Mouse (Mus musculus): ENCODE measurements around the gene Etfrf1.

Gene Etfrf1

GRCm38 (mm10) chr6:145210816-145211338 is at the start of gene Etfrf1, which contains the start of gene Casc1:
Etfrf1 (plus strand) TSS chr6:145211134.
Casc1 (minus strand) TSS chr6:145211005.
- peak; percentile 99 for DNase-seq (ENCODE audit: low spot score)

GRCm38 (mm10) chr6:145171892-145172606 is 38.9 kb upstream of the Etfrf1 start:
- no peak for DNase-seq (ENCODE audit: low spot score)

- DNase-seq (ENCODE audit: low spot score), result peak; percentile 77
Measured at GRCm38 (mm10) chr6:145173781-145174191, 37.1 kb upstream of the Etfrf1 start.

DNA sequence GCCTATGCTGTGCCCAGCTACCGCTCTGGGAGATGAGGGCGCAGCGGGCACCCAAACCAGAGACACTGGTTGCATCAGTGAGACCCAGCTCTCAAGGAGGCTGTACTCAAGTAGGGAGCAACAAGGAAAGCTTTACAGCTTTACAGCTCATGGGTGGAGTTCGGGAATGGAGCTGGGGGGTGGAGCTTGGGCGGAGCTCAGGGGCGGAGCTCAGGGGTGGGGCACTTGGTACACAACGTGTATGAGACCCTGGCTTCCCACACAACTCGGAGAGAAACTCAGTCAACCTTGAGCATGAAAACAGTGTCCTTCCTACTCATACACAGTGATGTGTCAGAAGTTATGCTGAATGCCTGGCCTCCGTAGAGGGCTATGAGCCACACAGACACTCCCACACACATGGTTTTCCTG is 35.4 kb upstream of the Etfrf1 start:
- no peak for DNase-seq (ENCODE audit: low spot score)

DNA sequence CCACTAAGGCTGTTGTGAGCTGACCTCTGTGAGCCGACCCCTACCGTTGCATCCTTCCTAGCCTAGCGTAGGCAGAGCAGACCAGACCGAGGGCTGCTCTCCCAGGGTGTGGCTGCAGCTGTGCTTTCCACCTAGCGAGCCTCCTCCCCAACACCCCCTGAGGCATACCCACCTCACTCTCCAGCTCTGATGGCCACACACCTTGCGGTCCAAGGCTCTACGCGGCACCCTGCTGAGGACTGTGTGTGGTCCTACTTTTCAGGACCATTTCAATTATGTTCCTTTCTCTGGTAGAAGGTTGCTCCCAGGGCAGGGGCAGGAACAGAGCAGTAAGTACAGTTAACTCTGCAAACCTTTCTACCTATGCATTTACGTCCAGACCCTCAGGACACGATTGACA is 34.5 kb upstream of the Etfrf1 start:
- no peak for DNase-seq (ENCODE audit: low spot score)

DNA sequence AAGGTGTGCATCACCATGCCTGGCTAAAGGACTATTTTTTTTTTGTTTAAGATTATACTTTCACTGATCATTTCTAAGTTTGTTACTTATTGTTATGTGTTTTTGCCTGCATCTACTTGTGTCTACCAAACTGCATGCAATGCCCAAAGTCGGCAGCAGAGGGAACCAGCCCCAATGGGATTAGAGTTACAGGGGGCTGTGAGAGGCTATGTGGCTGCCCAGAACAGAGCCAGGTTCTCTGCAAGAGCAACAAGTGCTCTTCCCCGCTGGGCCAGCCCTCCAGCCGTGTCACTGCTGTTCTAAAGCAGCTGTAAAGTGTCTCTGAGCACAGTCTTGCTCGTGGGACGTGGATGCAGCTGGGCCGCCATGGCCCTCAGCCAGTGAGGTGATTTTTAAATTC is 31.3 kb upstream of the Etfrf1 start:
- DNase-seq (ENCODE audit: low spot score), result peak; percentile 61

DNA sequence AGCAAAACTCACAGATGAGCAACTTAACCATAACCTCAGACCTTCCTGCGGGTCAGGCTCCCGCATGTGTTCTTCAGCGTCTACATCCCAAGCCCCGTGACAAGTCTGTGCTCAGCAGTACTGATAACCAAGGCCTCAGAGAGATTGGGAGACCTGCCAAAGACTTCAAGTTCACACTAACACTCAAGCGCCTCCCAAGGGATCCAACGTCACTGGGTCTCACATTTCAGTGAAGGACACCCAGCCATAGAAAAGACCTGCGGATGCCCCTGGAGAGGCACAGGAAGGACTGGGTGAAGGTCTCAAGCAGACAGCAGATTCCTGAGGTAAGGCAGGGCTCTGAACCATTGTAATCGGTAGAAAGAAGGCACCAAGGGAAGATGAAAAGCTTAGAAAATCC is 28.9 kb upstream of the Etfrf1 start:
- DNase-seq (ENCODE audit: low spot score), result no peak

- no peak for DNase-seq (ENCODE audit: low spot score)
Measured at GRCm38 (mm10) chr6:145186096-145186495, 24.8 kb upstream of the Etfrf1 start.

DNA sequence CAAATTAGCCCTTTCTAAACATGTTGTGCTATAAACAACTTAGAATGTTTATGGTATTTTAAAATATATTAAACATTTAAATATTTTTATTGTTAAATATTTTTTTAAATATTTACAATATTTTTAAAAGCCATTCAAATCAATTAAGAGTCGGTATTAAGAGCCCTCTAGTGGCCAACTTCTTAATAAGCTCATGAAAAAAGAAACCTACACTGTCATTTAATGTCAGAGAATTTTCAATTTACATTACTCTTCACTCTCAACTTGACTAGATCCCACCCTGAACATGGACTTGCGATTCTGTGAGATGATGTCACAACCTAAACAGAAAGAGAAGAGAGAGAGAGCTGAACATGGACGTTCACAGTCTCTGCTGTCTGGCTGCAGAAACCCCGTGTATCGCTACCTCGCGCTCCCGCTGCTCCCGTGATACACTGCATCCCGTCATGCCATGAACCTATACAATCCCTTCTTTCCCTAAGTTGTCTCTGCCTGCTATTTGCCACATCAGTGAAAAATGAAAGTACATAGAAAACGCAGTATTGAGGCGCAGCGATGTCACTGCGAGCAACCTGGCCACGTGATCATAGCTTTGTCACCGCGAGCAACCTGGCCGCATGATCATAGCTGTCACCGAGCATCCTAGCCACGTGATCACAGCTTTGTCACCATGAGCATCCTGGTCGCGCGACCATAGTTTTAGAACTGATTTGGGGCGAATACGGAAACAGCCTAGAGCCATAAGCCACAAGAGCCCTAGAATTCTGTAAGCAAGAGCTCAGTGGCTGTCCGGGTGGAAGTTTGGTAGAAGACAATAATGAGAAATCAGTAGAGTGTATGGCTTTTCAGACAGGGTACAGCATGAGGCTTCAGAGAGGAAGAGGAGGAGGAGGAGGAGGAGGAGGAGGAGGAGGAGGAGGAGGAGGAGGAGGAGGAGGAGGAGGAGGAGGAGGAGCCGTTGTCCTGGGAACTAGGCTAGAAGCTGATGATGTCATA is 23.5 kb upstream of the Etfrf1 start:
- DNase-seq (ENCODE audit: low spot score), result peak; percentile 86

GRCm38 (mm10) chr6:145193038-145193437 is 17.9 kb upstream of the Etfrf1 start:
- DNase-seq (ENCODE audit: low spot score), result no peak

DNA sequence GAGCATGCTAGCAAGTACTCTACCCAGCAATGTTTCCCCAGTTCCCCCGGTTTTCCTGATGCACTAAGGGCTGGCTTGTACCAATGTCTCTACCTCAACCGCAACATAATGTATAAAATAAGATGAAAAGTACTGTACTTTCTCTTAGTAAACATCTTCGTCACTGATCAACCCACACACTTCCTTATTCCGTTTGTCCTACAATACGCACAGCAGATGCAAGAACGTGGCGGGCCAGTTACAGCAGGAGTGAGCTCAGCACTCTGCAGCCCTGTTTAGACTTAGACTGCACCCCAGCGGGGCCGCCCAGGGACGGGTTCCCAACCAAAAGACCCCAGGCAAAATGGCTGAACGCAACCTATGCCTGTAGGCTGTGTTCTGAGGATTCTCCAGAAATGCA is 17.5 kb upstream of the Etfrf1 start:
- no peak for DNase-seq (ENCODE audit: low spot score)

DNA sequence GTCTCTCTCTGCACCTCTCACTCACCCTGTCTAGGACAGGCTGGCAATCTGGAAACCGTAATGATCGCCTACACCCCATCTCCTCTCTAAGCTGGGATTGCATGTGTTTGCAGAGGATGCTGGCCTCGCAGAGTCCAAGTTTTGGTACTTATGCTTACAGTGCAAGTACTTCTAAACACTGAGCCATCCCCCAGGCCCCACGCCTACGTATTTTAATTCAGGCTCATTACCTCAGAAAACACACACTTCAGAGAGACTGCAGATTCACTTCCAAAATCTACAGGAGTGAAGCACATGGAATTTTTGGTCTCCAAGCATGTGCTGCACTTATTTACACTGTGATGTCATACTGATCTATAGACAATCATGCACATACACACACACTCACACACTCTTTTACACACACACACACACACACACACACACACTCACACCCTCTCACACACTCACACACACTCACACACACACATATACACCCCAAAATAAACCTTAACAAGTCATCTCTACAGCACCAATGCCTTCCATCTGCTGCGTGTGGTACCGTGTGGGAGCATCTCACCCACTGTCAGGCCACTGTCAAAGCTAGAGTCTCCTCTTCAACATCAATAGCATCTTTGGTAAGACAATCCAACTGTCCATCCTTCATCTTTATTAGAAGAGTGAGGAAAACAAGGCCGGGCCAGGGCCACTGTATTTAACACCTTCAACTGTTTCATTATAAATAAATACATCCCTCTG is 12.8 kb upstream of the Etfrf1 start:
- no peak for DNase-seq (ENCODE audit: low spot score)

DNA sequence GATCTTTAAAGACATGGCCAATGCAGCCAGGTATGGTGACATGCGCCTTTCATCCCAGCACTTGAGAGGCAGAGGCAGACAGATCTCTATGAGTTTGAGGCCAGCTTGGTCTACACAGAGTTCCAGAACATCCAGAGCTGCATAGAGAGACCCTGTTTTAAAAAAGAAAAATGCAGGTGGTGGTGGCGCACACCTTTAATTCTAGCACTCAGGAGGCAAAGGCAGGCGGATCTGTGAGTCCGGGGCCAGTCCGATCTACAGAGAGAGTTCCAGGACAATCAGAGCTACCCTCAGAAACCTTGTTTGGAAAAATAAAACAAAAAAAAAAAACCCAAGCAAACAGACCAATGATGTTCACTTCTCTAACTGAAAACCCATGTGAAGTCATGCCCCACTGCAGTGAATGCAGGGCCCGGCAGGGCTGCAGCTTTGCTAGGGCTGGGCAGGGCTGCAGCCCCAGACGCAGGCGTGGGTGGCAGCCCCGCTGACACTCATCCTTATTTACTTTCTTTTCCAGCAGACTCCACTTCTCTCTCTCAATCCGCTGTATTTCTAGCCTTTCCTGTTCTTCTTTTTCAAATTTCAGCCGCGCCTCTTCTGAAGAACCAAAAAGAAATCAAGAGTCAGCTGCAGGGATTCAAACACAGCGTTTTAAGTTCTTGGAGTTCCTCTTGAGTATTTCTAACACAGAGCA is 8.4 kb upstream of the Etfrf1 start:
- DNase-seq (ENCODE audit: low spot score), result no peak

DNA sequence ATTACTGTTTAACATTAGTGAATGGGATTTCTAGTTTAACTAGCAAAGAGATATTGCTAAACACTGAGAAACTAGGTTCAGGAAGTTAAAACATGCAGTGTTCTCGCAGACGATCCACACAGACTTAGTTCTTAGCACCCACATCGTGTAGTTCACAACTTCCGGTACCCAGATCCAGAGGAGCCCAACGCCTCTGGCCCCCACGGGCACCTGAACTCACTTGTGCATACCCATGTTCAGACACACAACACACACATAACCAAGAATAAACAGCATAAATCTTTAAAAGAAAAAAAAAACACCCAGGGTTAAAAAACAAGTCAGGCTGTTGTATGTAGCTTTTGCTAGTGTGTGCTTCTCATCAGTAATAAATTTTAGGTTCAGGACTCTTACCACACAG is 6.5 kb upstream of the Etfrf1 start:
- no peak for DNase-seq (ENCODE audit: low spot score)

- no peak for DNase-seq (ENCODE audit: low spot score)
Measured at GRCm38 (mm10) chr6:145205142-145205541, 5.8 kb upstream of the Etfrf1 start.

- DNase-seq (ENCODE audit: low spot score), result no peak
Measured at GRCm38 (mm10) chr6:145210056-145210680, 766 bp upstream of the Etfrf1 start.

DNA sequence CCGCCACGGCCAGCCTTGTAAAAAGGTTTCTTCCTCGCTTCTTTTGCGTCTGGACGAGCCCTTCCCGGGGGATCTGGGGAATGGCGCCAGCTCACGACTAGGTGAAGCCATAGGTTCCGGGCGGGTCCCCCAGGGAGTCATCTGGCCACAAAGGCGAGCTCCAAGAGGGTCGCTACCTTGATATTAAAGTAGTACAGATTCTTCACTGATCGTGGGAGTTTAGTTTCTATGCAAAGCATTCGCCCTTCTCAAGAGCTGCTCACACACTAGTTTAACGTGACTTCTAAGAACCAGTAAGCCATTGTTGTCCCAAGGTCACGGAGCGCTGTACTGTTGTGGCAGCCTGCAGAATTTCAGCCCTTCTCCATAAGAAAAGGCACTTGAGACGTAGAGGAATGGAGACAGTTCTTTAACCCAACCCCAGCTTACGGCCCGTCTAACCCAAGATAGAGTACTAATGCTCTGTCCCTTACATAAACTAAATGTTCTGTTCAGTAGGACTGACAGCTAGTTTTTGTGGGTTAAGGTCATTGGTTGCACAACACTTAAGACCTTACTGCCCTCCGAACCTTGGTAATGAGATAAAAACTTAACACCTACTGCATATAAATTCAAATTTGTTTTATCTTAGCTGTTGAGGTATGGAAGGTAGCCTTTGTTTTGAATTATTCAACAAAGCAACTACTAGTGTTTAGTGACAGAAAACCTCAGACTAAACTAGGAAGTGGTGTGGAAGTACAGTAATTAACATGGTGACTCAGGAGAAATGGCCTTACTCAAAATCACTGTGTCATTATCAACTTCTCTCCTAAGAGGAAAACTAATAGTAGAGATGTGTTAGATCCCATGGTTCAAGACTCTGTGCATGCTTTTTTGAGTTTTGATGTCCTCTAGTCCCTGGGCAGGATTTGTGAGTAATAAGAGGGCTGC is 707 bp downstream of the Etfrf1 start:
- DNase-seq (ENCODE audit: low spot score), result no peak

- DNase-seq (ENCODE audit: low spot score), result no peak
Measured at GRCm38 (mm10) chr6:145213916-145214315, 3.0 kb downstream of the Etfrf1 start.

DNA sequence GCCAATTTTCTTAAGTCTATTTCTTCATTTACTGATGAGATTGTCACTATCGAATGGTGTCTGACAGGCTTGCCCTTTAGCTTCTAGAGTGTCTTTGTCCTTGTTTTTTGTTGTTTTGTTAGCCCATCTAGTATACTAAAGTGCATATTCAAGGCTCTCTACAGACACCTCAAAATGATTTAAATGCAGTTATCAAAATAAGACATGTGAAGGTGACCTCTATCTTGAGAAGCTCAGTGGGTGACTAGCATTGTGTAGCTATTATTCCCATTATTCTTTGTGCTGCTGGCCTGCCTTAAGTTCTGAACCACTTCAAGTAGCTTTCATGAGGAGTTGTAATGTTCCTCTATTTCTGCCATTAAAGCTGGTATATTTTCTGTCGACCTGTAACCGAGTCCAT is 4.9 kb downstream of the Etfrf1 start:
- no peak for DNase-seq (ENCODE audit: low spot score)

DNA sequence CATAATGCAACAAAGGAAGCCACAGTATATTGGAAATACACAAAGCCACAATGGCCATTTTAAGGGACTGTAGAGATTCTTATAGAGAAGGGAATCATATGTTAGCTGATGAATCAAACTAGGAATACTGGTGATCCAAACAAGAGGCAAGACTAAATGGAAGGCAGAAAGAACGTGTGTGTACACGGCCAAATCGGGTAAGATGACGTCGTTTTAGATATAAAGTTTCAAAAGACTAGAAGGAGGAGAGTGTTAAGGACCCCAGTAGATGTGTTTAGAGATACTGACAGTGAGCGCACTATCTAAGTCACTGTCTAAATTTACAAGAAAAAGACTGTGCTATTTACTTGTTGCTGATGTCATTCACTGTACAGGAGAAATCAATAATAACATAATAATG is 13.3 kb downstream of the Etfrf1 start:
- no peak for DNase-seq (ENCODE audit: low spot score)
